Mouse (Mus musculus) skeletal muscle tissue, adult 2 months (tissue): ENCODE measurements around the gene Rft1.

Source experiments
- DNase-seq: peaks from one replicate; pipeline ENCODE4 v3.0.0-alpha.2; 2012; ENCODE audit warnings: low read depth, low spot score

The Rft1 gene

DNA sequence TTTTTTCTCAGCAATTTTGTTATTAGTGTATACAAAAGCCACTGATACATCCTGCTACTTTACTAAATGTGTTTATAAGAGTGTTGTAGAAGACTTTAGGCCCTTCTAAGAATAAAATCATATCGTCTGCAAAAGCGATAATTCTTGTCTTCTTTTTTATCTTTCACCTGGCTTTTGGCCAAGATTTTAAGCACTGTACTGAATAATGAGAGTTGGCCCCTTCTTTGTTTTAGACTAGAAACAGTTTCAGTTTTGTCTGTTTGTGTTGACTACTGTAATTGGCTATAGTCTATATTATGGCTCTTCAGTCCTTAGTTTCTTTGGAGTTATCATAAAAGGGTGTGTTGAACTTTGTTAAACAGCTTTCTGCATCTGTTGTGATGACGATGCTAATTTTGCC lies 77.7 kb downstream of the Rft1 start:
- no peak for DNase-seq

- no peak for DNase-seq
Measured at GRCm38 (mm10) chr14:30734665-30735064, 80.5 kb downstream of the Rft1 start.

GRCm38 (mm10) chr14:30735810-30736209 lies 81.7 kb downstream of the Rft1 start:
- DNase-seq: no peak

GRCm38 (mm10) chr14:30736413-30736812 lies 82.3 kb downstream of the Rft1 start:
- DNase-seq: no peak
